Mouse (Mus musculus) hindlimb bud, embryonic 11.5 days (tissue): Measurements from ENCODE around the gene Angptl7.

Experiments
- DNase-seq: peaks from one replicate; pipeline ENCODE4 v3.0.0-alpha.2; 2012; ENCODE audit warnings: low read depth, low spot score; ENCODE audit errors: extremely low spot score

The Angptl7 gene

DNA sequence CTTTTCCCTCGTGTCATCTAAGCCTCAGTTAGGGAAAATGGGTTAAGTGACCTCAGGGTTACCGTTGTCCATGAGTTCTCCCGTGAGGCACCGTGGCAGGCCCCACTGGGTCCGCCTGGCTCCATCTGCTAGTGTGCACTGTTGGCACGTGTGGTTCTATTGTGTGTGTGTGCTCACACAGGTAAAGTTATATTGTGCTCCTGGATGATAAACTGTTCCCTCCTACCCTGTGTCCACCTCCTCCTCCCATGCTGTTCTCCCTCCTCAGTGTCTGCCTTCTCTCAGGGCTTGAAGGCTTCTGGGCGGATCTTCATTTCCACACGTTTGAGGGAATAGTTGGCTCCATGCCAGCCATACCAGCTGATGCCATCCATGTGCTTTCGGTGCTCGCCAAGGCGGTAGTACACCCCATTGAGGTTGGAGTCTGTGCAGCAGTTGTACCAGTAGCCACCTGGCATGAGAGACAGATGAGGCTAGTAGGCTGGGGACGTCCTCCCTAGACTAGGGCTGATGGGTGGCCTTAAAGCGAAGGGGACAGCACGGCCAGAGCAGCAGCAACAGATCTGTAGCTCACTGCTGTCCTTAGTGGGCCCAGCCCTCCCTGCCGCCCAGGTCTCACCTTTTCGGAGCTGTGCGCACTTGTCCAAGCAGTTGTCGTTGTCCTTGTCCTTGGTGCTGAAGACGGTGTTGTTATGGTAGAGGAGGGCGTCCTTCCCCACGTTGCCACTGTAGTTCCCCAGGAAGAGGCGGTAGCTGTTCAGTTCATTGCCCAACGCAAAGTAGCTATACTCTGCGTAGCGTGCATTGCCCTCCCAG is 4.2 kb downstream of the Angptl7 start:
- no peak for DNase-seq

DNA sequence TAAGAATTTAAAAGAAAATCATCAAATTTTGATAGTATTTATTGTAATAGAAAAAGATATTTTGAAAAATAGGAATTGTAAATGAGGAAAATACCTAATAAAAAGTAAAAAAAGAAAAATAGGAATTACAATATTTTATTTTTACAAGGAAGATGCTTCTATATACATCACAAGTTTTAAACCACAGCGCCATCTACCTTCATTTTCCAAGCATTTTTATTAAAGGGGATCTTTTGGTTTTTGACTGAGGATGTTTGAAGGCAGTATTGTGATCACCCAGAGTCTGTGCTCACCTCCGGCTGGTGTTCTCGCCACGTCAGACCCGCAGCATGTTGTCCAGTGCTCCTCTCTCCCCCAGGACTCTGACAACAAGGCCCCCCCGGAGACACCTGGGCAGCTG is 5.1 kb downstream of the Angptl7 start:
- DNase-seq: no peak

DNA sequence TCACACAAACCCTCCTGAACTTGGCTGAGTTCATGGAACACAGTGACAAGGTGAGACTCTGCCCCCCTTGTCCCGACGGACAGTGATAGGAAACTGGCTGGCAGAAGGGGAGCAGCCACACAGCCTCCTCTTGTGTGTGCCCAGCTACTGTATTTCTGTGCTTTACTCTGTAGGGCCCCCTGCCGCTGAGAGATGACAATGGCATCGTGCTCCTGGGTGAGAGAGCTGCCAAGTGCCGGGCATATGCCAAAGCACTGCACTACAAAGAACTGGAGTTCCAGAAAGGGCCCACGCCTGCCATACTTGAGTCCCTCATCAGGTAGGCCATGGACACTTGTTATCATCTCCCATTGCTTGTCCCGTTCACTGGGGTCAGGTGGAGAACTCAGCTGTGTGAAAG is 8.8 kb downstream of the Angptl7 start:
- no peak for DNase-seq

DNA sequence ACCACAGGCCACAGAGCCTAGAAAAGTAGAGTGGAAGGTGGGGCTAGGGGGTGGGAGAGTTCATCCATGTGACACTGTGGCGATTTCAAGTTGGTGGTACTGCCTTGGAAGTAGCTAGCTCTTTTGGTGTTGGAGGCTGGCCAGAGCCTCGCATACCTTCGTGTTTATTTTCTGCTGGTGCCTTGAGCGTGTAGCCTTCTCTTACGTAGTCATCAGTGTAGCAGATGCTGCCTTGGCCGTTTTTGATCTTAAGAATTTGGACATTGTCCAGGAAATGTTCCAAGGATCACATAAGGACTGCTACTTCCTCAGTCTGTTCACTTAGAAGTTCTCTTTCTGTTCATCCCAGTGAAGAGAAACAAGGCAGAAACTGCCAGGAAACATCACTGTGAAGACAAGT is 9.8 kb downstream of the Angptl7 start:
- no peak for DNase-seq

DNA sequence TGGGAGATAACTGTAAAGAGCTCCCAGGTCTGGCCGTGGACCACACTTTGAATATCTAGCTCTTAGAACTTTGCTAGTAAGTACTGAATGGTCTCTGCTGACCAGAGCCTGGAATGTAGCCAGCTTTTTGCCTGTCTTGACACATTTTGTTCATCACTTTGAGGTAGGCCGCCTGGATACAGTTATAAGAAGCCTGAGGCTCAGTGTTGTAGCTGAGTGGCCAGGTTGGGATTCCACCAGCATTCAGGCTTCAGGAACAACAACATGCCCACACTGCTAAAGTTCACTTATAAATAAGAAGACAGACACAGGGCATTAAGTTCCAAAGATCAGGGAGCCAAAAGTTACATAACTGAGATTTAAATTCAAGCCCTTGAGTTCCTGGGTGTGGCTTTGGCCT is 12.4 kb downstream of the Angptl7 start:
- no peak for DNase-seq

DNA sequence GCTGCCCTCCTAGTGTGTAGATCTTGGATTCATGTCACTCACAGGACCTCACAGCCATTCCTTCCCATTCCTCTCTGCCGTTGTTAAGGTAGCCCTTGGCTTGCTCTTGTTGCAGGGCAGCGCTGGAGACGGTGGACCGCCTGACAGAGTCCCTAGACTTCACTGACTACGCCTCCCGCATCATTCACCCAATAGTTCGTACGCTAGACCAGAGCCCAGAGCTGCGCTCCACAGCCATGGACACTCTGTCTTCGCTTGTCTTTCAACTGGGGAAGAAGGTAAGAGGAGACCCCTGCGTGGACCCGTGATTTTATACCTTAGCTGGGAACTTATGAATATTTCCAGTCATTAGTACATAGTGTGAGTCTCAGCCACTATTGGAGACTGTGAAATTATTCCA is 15.7 kb downstream of the Angptl7 start:
- DNase-seq: no peak

DNA sequence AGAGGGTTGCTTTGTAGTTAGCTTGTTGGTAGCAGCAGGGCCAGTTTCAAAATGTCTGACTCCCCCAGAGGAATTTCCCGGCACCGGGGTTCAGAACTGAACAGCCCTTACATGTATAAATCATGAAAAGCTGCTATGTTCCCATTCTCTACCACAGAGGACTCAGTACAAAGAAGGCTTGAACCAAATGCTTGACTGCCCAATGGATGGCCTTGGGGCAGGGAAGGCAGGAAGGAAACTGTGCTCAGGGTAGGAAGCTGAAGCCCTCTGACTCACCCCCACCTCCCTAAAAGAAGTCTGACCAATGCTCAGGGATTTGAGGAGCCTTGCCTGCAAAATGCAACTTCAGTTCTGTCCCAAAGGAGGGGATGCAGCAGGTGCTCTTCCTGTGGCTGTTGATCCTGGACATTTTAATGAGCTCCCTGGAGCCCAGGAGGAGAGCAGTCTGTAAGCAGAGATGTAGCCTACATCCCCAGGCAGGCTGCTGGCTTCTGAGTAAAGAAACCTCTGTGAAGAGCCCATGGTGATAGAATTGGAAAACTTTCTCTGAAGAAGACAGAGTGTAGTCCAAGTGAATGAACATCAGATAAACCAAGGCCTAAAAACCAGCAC is 18.6 kb downstream of the Angptl7 start:
- DNase-seq: no peak

DNA sequence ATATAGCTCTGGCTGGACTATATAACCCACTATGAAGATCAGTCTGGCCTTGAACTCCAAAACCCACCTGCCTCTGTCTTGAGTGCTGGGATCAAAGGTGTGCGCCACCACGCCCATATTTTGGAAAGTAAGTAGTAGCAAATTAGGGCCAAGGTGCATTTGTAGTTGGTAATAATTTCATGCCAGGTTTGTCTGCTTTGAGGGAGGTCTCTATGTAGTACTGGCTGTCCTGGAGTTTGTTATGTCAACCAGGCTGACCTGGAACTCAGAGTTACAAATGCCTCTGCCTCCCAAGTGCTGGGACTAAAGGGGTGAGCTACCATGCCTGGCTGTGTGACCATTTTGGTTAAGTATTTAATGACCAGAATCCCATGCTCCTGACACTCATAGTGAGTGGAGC is 20.0 kb downstream of the Angptl7 start:
- DNase-seq: no peak

DNA sequence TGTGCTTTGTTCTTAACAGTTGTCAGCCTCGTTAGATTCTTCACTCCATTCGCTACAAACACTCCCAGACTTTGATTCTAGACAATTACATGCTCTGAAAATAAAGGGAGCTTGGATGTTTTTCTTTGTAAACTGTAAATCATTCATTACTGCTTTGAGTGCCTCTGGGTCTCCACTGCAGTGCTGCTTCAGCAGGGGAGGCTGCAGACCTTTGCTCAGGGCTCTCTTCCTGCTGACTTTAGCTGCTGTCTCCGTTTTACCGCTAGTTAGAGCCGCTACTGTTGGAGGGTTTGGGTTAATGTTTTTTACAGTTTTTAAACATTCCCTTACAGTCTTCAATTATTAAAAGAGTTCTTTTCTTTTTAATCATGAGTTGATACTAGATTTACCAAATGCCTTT is 26.8 kb downstream of the Angptl7 start:
- DNase-seq: no peak

DNA sequence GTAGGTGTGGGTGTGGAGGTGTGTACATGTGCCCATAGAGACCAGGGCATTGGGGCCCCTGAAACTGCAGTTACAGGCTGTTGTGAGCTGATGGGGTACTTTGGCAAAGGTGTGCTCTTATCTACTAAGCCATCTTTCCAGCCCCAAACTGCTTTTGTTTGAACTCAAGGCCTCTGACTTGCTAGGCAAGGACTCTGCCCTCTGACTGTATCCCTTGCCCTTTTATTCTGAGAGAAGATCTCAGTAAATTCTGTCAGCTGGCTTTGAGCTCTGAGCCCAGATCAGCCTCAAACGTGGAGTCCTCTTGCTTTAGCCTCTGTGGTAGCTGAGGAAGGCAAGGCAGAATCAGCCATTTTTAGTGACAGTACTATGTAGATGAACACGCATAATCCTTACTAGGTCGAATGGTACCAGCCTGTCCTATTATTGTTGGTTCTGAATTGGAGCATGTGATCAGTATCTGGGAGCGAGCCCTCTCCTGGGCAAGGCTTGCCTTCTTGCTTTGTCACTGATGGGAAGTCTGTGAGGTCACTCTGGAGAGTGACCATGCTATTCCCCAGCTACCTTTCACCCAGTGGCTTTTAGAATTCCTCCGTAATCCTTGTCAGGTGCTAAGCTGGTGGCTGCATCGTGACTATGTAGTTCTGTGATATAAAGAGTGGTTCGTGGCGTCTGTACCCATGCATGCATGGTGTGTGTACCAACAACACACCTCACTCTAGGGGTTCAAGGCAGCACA is 27.7 kb downstream of the Angptl7 start:
- DNase-seq: no peak

DNA sequence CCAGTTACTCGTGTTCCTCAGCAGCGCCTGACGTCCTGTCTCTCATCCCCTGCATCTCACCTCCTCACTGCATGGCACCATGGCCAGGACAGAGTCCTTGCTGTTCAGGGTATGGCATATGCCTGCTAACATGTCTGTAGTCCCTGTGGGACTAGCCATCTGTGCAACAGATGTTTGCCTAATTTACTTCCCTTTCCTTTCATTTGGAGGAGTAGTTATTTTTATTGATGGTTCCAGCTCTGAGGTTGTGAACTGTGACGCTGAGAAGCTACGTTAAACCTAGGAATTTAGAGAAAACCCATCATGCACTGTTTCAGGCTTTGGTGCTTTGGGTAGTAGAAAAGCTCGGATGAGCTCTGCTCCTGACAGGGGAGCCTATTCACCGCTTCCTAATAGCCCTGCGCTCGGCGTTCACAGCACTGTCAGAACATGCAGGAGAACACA is 28.9 kb downstream of the Angptl7 start:
- peak; percentile 79 for DNase-seq

DNA sequence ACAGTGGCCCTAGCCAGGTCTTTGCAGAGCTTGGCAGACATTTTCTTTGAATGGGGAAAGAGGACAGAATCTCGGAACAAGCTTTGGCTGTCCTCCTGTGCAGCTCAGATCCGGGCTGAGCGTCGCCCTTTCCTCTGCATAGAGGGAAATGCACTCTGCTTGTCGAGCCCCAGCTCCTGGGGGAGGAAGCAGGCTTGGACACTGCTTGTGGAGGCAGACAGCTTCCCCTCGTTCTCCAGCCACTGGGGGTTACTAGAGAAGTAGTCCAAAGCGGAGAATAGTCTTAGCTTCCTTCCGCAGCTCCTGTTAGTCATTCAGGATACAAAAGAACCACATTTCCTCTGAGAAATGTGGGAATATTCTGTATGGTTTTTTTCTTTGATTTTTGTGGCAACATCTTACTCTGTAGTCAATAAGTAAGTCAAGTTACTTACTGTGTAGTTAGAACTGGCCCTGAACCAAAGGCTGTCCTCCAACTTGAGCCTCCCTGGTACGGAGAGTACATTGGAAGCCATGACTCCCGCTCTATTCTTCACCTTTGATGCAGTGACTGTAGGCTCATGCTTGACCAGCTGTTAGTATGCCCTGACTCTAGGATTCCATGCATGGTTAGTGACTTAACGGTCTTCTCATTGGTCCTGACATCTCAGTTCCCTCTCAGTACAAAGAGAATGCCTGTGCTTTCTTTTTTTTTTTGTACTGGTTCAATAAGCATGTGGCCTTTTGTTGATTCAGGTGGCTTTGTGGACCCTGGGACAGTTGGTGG is 30.6 kb downstream of the Angptl7 start:
- no peak for DNase-seq

DNA sequence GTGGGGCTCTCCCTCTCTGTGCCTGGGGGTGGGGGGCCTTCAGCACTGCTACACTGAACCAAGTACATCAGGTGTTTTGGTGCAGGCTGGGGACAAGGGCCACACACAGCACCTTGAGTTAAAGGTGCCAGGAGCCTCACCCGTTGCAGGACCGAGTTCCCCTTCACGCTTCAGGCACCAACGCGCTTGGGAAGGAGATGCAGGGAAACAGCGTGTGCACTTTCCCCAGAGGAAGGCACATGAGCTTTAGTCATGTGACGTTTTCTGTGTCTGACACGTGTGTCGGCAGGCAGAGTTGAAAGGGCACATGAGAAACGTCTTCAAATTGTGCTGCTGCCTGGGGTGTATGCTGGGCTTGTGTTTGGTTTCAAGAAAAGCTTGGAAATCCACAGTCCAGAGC is 31.9 kb downstream of the Angptl7 start:
- DNase-seq: no peak

DNA sequence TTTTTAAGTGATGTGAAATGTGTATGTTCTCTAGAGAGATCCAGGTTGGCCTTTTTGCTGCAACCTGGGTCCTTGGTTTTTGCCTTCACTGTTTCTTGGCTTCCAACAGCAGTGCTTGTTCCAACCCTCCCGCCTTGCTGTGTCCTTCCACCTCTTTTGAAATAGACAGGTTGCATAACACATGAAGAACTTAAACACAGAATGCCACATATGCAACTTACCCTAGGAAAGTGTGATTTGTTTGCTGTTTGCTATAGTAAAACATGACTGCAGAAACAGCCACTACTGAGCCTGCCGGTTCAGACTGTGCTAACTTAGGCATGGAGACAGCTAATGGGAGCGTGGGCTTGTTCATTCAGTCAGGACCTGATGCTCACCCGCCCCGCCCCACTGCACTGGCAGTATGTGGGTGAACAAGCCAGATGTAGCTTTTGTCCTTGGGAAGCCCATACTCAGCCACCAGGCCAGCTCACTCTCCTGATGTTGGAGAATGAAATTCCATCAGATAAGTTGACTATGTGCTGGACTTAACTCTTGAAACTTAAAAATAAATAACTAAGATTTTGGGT is 33.7 kb downstream of the Angptl7 start:
- no peak for DNase-seq

DNA sequence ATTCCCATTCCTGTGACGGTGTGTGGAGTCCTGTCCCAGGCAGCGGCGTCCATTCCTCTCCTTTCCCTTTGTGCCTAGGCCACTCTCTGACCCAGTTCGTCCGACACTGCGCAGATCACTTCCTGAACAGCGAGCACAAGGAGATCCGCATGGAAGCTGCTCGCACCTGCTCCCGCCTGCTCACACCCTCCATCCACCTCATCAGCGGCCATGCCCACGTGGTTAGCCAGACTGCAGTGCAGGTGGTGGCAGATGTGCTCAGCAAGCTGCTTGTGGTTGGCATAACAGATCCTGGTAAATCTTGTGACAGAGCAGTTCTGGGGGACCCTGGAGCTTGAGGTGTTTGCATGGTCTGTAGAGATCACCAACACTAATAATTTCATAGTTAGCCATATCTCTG is 35.4 kb downstream of the Angptl7 start:
- no peak for DNase-seq

DNA sequence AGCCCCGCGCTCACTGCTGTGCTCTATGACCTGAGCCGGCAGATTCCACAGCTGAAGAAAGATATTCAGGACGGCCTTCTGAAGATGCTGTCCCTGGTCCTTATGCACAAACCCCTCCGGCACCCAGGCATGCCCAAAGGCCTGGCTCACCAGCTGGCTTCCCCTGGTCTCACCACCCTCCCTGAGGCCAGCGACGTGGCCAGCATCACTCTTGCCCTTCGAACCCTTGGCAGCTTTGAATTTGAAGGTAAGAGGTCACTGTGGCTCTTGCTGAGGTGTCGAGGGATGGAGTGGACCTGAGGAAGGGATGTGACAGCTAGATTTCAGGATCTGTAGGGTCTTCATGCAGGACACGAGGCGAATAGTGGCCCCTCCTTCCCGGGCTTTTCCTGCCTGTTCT is 36.0 kb downstream of the Angptl7 start:
- DNase-seq: no peak

DNA sequence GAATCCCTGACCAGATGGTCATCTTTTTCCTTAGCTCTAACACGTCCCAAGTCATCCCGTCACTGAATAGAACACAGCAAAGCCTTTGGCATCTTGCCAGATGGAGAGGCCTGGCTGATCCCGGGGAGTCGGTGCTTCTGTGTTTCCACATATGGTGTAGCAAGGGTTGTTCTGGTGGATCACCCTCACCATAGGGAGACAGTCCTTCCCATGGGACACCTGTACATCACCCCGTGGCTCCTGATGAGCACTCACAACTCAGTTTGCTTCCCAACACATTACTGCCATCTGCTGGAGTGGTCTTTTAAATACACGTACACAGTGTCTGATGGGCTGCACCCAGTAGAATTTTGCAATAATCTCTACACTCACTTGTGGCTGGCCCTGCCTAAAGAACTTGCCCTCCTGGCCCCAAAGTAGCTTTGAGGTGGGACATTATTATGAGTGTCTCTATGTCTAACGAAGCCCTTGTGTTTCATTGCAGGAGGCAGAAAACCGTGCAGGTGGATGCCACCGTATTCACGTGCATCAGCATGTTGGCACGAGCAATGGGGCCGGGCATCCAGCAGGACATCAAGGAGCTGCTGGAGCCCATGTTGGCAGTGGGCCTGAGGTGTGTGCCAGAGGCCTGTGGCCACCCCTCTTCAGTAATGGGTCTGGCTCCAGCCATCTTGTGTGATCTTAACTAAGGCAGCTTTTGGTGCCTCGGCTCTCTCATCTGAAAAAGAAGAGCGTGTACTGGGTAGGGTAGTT is 36.9 kb downstream of the Angptl7 start:
- DNase-seq: no peak

DNA sequence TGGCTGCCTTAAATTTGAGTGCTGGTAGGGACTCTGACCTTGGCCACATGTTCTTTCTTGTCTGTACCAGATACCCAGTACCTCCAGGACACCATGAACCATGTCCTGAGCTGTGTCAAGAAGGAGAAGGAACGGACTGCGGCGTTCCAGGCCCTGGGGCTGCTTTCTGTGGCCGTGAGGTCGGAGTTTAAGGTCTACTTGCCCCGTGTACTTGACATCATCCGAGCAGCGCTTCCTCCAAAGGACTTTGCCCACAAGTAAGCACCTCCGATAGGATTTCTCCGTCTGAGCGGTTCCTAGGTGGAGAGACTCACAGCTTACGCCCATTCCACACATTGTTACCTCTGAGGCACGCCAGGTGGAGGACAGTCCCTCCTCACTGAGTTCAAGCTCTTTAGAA is 37.5 kb downstream of the Angptl7 start:
- DNase-seq: no peak

DNA sequence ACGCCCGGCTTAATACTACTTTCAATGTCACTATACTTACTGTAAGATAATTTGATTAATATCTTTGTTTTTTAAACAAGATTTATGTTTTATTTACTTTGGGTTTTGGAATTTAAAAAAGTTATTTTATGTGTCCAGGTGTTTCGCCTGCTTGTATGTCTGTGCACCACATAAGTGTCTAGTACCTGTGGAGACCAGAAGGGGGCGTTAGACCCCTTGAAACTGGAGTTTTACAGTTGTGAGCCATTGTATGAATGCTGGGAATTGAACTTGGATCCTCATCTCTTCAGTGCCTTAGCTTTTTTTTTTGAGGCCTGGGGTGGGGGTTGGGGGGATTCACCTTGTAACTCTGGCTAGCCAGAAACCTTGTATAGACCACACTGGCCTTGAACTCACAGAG is 38.5 kb downstream of the Angptl7 start:
- DNase-seq: no peak

DNA sequence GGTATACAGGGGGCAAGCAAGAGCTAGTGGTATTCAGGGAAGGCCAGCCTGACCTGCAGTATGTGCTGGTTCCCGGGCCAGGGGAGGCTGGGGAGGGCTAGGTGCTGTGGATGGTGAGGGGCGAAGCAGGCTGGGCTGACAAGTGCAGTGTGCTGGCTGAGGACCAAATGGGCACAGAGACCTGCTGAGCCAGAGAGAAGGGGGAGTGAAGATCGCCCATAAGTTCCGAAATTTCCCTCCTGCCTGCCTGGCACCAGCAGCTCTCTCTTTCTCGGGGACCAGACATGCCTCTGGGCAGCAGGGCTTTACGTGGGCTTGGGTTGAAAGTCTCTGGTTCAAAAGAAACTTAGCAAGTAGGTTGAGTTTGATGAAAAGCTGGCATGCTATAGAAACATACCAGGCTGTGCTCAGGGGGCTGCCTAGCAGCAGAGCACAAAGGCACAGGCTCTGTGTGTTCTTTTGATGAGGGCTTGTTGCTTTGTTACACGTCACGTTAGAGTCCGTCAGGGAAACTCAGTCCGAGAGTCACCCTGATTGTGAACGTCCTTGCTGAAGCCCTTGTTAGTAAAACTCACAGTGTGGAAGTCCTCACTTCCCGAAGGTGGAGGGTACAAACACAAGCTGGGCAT is 39.5 kb downstream of the Angptl7 start:
- DNase-seq: no peak
